Mouse (Mus musculus) midbrain, embryonic 10.5 days (tissue): ENCODE results near the gene Vsig10l. TPM values are rescaled to one million over a fixed set of nuclear protein-coding genes. Genes with fewer than 3 reads are reported as not detected.

Source experiments
- DNase-seq: peaks from one replicate; pipeline ENCODE4 v3.0.0-alpha.2; 2017; ENCODE audit warnings: low spot score
- H3K27ac ChIP-seq: fragments of 300-500 bp; sonication (generic); replicated peaks from 2 replicates; pipeline ENCODE4 v1.5.1; 2016; ENCODE audit warnings: mild to moderate bottlenecking
- H3K27me3 ChIP-seq: fragments of 300-500 bp; sonication (generic); 2 replicates; pipeline ENCODE4 v1.6.1; 2016; ENCODE audit warnings: low read depth, mild to moderate bottlenecking; ENCODE audit not compliant: poor library complexity, severe bottlenecking
- H3K36me3 ChIP-seq: fragments of 300-500 bp; sonication (generic); 2 replicates; pipeline ENCODE4 v1.6.1; 2016; ENCODE audit warnings: mild to moderate bottlenecking, moderate library complexity
- H3K4me1 ChIP-seq: fragments of 300-500 bp; sonication (generic); 2 replicates; pipeline ENCODE4 v1.6.1; 2016
- H3K4me3 ChIP-seq: fragments of 300-500 bp; sonication (generic); 2 replicates; pipeline ENCODE4 v1.5.1; 2016; ENCODE audit warnings: mild to moderate bottlenecking, moderate library complexity
- H3K9me3 ChIP-seq: fragments of 300-500 bp; sonication (generic); replicated peaks from 2 replicates; pipeline ENCODE4 v1.6.1; 2016; ENCODE audit warnings: mild to moderate bottlenecking
- WGBS: fragments of 180-500 bp; shearing (Covaris S2); methylation state at CpG from one replicate; pipeline ENCODE4 v1.1.7; 2016; 5-methylcytosine and 5-hydroxymethylcytosine counted together
- polyA plus RNA-seq: library from polyadenylated mRNA; unstranded; fragments of >200 nt; fragmentation: Nextera tagmentation; extraction: Ambion mirVana; gene quantifications from 2 replicates; pipeline ENCODE4 v1.2.1, GENCODE M21; 2016

The Vsig10l gene
- polyA plus RNA-seq, 1 experiment from 2014 or later, result 2.2 TPM

GRCm38 (mm10) chr7:43442684-43443083 is 20.3 kb upstream of the Vsig10l start:
- WGBS, result 11% methylated on average over 9 of the region's 9 CpGs
- Histone ChIP-seq H3K27me3 (no peaks in the 10 kb centered on the region), H3K9me3 (no peaks in the 10 kb centered on the region), H3K36me3 (no peaks in the 10 kb centered on the region), H3K4me1 (peaks cover 22% of the 10 kb centered on the region), H3K27ac (peak overlapping the region; percentile 88), H3K4me3 (peak overlapping the region; percentile 66)
- DNase-seq, result no peak

DNA sequence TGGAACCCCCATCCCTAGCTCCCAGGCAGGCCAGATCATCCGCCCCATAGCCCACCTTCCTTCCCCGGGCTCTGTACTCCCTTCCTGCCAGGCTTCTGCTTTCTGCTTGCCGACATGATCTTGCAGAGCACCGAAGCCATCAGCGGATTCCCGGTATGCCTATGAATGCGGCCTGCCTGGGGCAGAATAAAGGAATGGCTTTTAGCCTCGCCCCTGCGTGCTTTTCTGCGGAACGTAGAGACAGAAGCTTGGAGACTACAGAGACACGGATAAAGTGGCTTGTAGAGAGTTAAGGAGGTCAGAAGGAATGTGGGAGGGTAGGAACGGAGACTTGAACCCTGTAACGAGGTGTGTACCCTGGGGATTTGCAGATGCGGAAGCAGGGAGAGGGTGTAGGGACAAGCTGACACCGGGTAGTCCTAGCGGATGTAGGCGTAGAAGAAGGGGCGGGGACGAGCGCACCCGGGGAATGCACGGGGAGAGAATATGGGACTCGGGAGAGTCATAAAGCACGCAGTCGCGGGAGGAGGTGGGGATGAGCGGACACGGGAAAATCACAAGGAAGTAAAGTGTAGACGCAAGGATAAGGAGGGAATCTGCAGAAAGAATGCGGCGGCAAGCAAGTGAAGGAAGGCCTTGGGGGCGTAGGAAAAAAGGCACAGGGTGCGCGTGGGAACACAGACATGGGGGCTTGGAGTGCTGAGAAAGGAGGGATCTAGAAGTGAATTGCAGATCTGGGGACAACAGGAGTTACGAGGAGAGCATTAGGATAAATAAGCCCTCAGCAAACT is 19.6 kb upstream of the Vsig10l start:
- H3K4me3 ChIP-seq, result peak overlapping the region; percentile 66
- 1% methylated on average over 36 of the region's 36 CpGs for WGBS
- H3K27ac ChIP-seq, result peak overlapping the region; percentile 88
- DNase-seq, result peak; percentile 71
- no peaks in the 10 kb centered on the region for H3K27me3 ChIP-seq
- no peaks in the 10 kb centered on the region for H3K9me3 ChIP-seq
- no peaks in the 10 kb centered on the region for H3K36me3 ChIP-seq
- H3K4me1 ChIP-seq, result peaks cover 22% of the 10 kb centered on the region

GRCm38 (mm10) chr7:43443917-43444293 is 19.0 kb upstream of the Vsig10l start, which contains the start of the genes Etfb and Gm45233:
Gene Etfb (plus strand): TSS chr7:43444083.
Gene Gm45233 (plus strand): TSS chr7:43444128.
- Histone ChIP-seq H3K27me3 (no peaks in the 10 kb centered on the region), H3K9me3 (no peaks in the 10 kb centered on the region), H3K4me1 (peaks cover 22% of the 10 kb centered on the region), H3K4me3 (peak within 1 kb of the TSS; percentile 66), H3K27ac (peak within 1 kb of the TSS; percentile 88), H3K36me3 (no peaks in the 10 kb centered on the region)
- 0% methylated on average over 27 of the region's 27 CpGs for WGBS
- peak; percentile 94 for DNase-seq

- 87% methylated on average over 4 of the region's 4 CpGs for WGBS
- peaks cover 15% of the 10 kb centered on the region for H3K36me3 ChIP-seq
- no peaks in the 10 kb centered on the region for H3K9me3 ChIP-seq
- H3K4me1 ChIP-seq, result peaks cover 16% of the 10 kb centered on the region
- no peaks in the 10 kb centered on the region for H3K27me3 ChIP-seq
- H3K27ac ChIP-seq, result no peak overlapping the region
- H3K4me3 ChIP-seq, result no peak overlapping the region
- DNase-seq, result no peak
Measured at GRCm38 (mm10) chr7:43447801-43448200, 15.2 kb upstream of the Vsig10l start.

- Histone ChIP-seq H3K27me3 (no peaks in the 10 kb centered on the region), H3K36me3 (peaks cover 20% of the 10 kb centered on the region), H3K4me3 (no peak overlapping the region), H3K4me1 (peaks cover 12% of the 10 kb centered on the region), H3K27ac (no peak overlapping the region), H3K9me3 (no peaks in the 10 kb centered on the region)
- 86% methylated on average over 2 of the region's 3 CpGs for WGBS
- DNase-seq, result no peak
Measured at GRCm38 (mm10) chr7:43448246-43448645, 14.7 kb upstream of the Vsig10l start.

DNA sequence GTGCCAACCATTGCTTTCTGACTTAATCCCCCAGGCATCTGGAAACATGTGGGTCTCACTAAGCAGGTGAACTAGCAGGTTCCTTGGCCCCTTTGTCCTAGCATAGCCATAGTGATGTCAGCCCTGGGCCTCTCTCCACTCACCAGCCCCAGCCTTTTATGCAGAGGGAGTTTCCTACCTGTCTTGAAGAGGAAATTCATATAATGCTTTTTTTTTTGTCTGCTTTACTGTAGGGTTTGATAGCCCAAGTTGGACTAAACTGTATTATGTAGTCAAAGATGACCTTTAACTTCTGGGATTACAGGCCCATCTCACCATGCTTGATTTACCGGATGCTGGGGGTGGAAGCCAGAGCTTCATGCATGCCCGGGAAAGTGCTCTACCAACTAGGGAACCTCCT is 13.1 kb upstream of the Vsig10l start:
- Histone ChIP-seq H3K4me1 (peaks cover 4% of the 10 kb centered on the region), H3K27me3 (no peaks in the 10 kb centered on the region), H3K4me3 (no peak overlapping the region), H3K27ac (no peak overlapping the region), H3K9me3 (no peaks in the 10 kb centered on the region), H3K36me3 (peaks cover 35% of the 10 kb centered on the region)
- WGBS, result 96% methylated on average over 2 of the region's 2 CpGs
- DNase-seq, result no peak

GRCm38 (mm10) chr7:43451726-43452125 is 11.2 kb upstream of the Vsig10l start:
- Histone ChIP-seq H3K4me3 (no peak overlapping the region), H3K36me3 (peaks cover 54% of the 10 kb centered on the region), H3K27ac (no peak overlapping the region), H3K27me3 (no peaks in the 10 kb centered on the region), H3K9me3 (no peaks in the 10 kb centered on the region), H3K4me1 (no peaks in the 10 kb centered on the region)
- DNase-seq, result no peak
- 95% methylated on average over 11 of the region's 11 CpGs for WGBS

DNA sequence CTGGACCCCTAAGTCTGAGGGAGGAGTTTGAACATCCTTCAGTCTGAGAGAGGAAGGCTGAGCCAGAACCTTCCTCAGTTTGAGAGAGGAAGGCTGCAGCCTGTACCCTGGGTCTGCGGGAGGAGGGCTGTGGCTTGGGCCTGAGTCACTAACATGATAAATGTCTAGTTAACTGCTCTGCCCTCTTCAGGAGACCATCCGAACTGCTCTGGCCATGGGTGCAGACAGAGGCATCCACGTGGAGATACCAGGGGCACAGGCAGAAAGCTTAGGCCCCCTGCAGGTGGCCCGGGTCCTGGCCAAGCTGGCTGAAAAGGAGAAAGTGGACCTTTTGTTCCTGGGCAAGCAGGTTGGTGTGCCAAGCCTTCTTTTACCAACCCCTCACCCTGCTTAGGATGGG is 10.3 kb upstream of the Vsig10l start:
- no peak overlapping the region for H3K27ac ChIP-seq
- peaks cover 63% of the 10 kb centered on the region for H3K36me3 ChIP-seq
- no peak overlapping the region for H3K4me3 ChIP-seq
- H3K9me3 ChIP-seq, result no peaks in the 10 kb centered on the region
- no peaks in the 10 kb centered on the region for H3K27me3 ChIP-seq
- 46% methylated on average over 4 of the region's 4 CpGs for WGBS
- no peak for DNase-seq
- no peaks in the 10 kb centered on the region for H3K4me1 ChIP-seq

DNA sequence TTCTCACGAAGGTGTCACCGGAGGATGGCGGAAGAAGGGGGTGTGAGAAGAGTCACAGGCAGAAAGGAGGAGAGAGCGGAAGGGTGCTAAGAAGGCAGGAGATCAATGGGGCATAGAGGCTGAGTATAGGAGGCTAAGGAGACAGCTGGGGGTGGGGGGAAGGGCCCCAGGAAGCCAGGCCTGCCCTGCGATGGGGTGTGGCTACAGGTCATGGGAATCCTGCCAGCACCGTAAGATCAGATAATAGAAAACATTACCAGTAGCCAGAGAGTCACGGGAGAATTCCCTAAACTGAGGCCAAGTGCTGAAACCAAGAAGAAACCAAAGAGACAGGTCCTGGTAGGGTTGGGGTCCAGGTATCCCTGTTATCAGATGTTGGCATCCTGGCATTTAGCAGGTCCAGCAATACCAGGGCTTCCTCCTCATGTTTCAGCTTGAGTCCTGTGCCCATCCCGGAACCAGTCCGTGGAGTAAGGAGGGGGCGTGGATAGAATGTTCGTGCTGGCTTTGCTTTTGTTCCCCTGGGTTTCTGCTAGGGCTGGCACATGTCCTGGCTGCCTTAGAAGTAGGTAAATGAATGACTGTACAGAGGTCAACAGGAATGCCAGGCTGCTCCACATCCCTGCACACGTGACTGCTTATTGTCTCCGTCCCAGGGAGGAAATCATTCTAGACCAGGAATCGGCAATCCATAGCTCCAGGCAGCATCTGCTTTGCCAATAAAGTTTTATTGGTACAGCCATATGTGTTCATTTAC is 9.2 kb upstream of the Vsig10l start:
- 93% methylated on average over 14 of the region's 14 CpGs for WGBS
- no peak for DNase-seq

GRCm38 (mm10) chr7:43454371-43454770 is 8.6 kb upstream of the Vsig10l start:
- WGBS, result 90% methylated on average over 6 of the region's 6 CpGs

More for the DNA sequence above, 9.2 kb upstream of the Vsig10l start:
- Histone ChIP-seq H3K27me3 (no peaks in the 10 kb centered on the region), H3K9me3 (no peaks in the 10 kb centered on the region), H3K4me1 (no peaks in the 10 kb centered on the region), H3K4me3 (no peak overlapping the region), H3K27ac (no peak overlapping the region), H3K36me3 (peaks cover 67% of the 10 kb centered on the region)

DNA sequence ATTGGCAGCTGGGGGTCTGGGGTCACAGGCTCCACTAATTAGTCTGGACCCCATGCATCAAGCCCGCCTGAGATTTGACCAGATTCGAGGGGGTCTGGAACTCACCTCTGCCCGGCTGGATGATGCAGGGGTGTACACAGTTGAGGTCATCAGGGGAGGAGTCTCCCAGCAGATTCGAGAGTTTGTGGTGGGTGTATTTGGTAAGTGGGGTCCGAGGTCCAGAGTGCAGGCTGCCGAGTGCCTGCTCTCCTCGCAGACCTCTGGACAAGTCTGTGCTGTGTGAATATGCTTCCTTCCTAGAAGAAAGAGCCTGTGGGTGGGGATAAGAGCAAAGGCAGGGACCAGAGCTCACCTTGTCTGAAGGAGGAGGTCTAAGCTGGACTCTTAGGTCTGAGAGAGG is 1.0 kb downstream of the Vsig10l start:
- H3K4me3 ChIP-seq, result no peak overlapping the region
- 88% methylated on average over 7 of the region's 7 CpGs for WGBS
- H3K9me3 ChIP-seq, result no peaks in the 10 kb centered on the region
- no peak for DNase-seq
- peaks cover 20% of the 10 kb centered on the region for H3K4me1 ChIP-seq
- H3K27ac ChIP-seq, result no peak overlapping the region
- H3K36me3 ChIP-seq, result no peaks in the 10 kb centered on the region
- H3K27me3 ChIP-seq, result peaks cover 55% of the 10 kb centered on the region

More at GRCm38 (mm10) chr7:43454371-43454770, 8.6 kb upstream of the Vsig10l start:
- H3K4me3 ChIP-seq, result no peak overlapping the region
- no peaks in the 10 kb centered on the region for H3K27me3 ChIP-seq
- no peaks in the 10 kb centered on the region for H3K9me3 ChIP-seq
- no peak overlapping the region for H3K27ac ChIP-seq
- DNase-seq, result no peak
- H3K36me3 ChIP-seq, result peaks cover 67% of the 10 kb centered on the region
- no peaks in the 10 kb centered on the region for H3K4me1 ChIP-seq

GRCm38 (mm10) chr7:43464864-43465343 is 2.0 kb downstream of the Vsig10l start:
- H3K4me1 ChIP-seq, result peaks cover 20% of the 10 kb centered on the region
- DNase-seq, result no peak
- H3K27me3 ChIP-seq, result peaks cover 55% of the 10 kb centered on the region
- H3K9me3 ChIP-seq, result no peaks in the 10 kb centered on the region
- WGBS, result 8% methylated on average over 35 of the region's 35 CpGs
- H3K27ac ChIP-seq, result peak overlapping the region; percentile 43; the same call in 1 of the 2 replicates
- H3K36me3 ChIP-seq, result no peaks in the 10 kb centered on the region
- H3K4me3 ChIP-seq, result peak overlapping the region; percentile 62
